Mouse (Mus musculus) liver, adult 2 months (tissue): ENCODE measurements at regions not wholly inside any gene's neighbourhood (a gene's known extent, or its start where the extent isn't known, plus 50 kb on each side); places are given as distances from the start of the nearest gene placed in this dataset.

Experiments
- CTCF ChIP-seq: fragments of 200-500 bp; IDR thresholded peaks from 2 replicates; pipeline ENCODE4 v1.5.1; 2011; ENCODE audit warnings: low read depth, low read length, control low read depth
- POLR2A ChIP-seq: fragments of 200-500 bp; IDR thresholded peaks from 2 replicates; pipeline ENCODE4 v1.6.1; 2011; ENCODE audit warnings: low read length, control low read depth; ENCODE audit not compliant: insufficient read depth; ENCODE audit errors: extremely low read depth

GRCm38 (mm10) chr14:109802522-109803126 is 888.7 kb upstream of the Slitrk1 start:
- no peak for TF ChIP-seq CTCF
- no peak for TF ChIP-seq POLR2A
